13 mouse cellular contexts compared by ENCODE assay signal in genomic region chr3:122417466-122417865, GRCm38 (mm10).
"Had no signal": no experiment of that assay in that cellular context is flagged by ENCODE, and none has a peak within 500 bp of the region (broad histone marks: within the 10 kb centered on the region; RNA-seq: fewer than 3 reads in every experiment).

No protein-coding gene starts in this region.

- ATAC-seq: midbrain, embryonic 16.5 days had no signal

- H3K4me3 ChIP-seq: left cerebral cortex, adult 2 months; limb, embryonic 15.5 days; liver, embryonic 15.5 days; megakaryocyte, embryonic 14.5 days; midbrain, embryonic 12.5 days; neural tube, embryonic 13.5 days had no signal

- H3K27ac ChIP-seq: hindbrain, embryonic 14.5 days; left cerebral cortex, adult 2 months; limb, embryonic 15.5 days; liver, embryonic 15.5 days; macrophage; midbrain, embryonic 12.5 days; neural tube, embryonic 13.5 days had no signal

- DNase-seq: lung, embryonic 14.5 days; lung, postnatal 14 days; right cerebral cortex, postnatal 14 days; thymus, postnatal 4 days had no signal

- H3K36me3 ChIP-seq: limb, embryonic 15.5 days; liver, embryonic 15.5 days; midbrain, embryonic 12.5 days; neural tube, embryonic 13.5 days had no signal

- H3K9ac ChIP-seq: hindbrain, embryonic 14.5 days; limb, embryonic 15.5 days; liver, embryonic 15.5 days; lung, embryonic 14.5 days; midbrain, embryonic 12.5 days; neural tube, embryonic 13.5 days had no signal

- H3K4me2 ChIP-seq: hindbrain, embryonic 14.5 days; limb, embryonic 15.5 days; liver, embryonic 15.5 days; lung, embryonic 14.5 days; midbrain, embryonic 12.5 days; neural tube, embryonic 13.5 days had no signal

- H3K9me3 ChIP-seq: limb, embryonic 15.5 days; liver, embryonic 15.5 days; megakaryocyte, embryonic 14.5 days; midbrain, embryonic 12.5 days; neural tube, embryonic 13.5 days had no signal
